Mouse (Mus musculus) brain, embryonic 14.5 days (tissue): ENCODE measurements around the gene Mtch1. TPM values are rescaled to one million over a fixed set of nuclear protein-coding genes. Genes with fewer than 3 reads are reported as not detected.
"Not testable (repeated sequence)": the region's sequence is repeated elsewhere in the genome, so short reads cannot be mapped to it uniquely, and the experiment has no call there.

Experiments
- DNase-seq: peaks from one replicate; pipeline ENCODE4 v3.0.0-alpha.2; 2011; ENCODE audit warnings: low read depth
- CTCF ChIP-seq: fragments of 200-500 bp; IDR thresholded peaks from 2 replicates; pipeline ENCODE4 v1.5.1; 2012; ENCODE audit warnings: inconsistent platforms, mild to moderate bottlenecking, moderate library complexity, borderline replicate concordance; ENCODE audit not compliant: insufficient read depth, insufficient read length; ENCODE audit errors: extremely low read depth
- POLR2A ChIP-seq: fragments of 200-500 bp; IDR thresholded peaks from 2 replicates; pipeline ENCODE4 v1.6.1; 2012; ENCODE audit warnings: mild to moderate bottlenecking, inconsistent platforms, borderline replicate concordance; ENCODE audit not compliant: poor library complexity, insufficient read depth, insufficient read length, severe bottlenecking; ENCODE audit errors: extremely low read depth
- polyA plus RNA-seq: library from polyadenylated mRNA; depleted of rRNA; stranded (reverse); fragments of >200 nt; gene quantifications from 2 replicates; pipeline ENCODE4 v1.2.3, GENCODE M21; 2012; rRNA removed

The Mtch1 gene
- polyA plus RNA-seq: 698 and 767 TPM in 2 replicates

GRCm38 (mm10) chr17:29347645-29348256 is at the start of gene Mtch1:
Gene Mtch1, minus strand, starts transcription at chr17:29347934.
- peak; percentile 98 for DNase-seq
- TF ChIP-seq POLR2A: peak; percentile 87
- no peak for TF ChIP-seq CTCF

DNA sequence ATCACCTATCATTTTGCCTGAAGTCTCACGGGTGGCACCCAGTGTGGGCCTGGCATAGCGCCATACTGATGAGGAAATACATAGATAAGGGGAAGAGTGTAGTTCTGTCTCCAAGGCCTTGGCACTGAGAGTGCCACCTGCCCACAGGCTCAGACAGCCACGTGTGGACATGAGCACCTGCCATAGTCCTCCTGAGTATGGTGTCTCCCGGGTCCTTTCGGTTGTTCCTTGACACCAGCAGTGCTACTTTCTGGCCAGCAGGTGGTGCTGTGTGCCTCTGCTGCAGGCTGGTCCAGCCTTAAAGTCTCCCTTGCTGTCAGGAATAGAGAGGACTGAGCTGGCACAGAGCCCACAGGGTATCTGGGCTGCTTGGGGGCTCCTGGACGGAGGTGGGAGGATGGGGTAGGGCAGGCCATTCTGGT is 49.1 kb upstream of the Mtch1 start:
- peak; percentile 97 for TF ChIP-seq CTCF
- TF ChIP-seq POLR2A: no peak
- peak; percentile 92 for DNase-seq

GRCm38 (mm10) chr17:29396056-29396799 is 48.5 kb upstream of the Mtch1 start:
- TF ChIP-seq CTCF (no peak), POLR2A (no peak)
- DNase-seq: no peak

- TF ChIP-seq CTCF: no peak
- no peak for DNase-seq
Observed at GRCm38 (mm10) chr17:29395381-29395780, 47.6 kb upstream of the Mtch1 start.

- not testable (repeated sequence) for DNase-seq
Observed at GRCm38 (mm10) chr17:29394761-29395160, 47.0 kb upstream of the Mtch1 start.

DNA sequence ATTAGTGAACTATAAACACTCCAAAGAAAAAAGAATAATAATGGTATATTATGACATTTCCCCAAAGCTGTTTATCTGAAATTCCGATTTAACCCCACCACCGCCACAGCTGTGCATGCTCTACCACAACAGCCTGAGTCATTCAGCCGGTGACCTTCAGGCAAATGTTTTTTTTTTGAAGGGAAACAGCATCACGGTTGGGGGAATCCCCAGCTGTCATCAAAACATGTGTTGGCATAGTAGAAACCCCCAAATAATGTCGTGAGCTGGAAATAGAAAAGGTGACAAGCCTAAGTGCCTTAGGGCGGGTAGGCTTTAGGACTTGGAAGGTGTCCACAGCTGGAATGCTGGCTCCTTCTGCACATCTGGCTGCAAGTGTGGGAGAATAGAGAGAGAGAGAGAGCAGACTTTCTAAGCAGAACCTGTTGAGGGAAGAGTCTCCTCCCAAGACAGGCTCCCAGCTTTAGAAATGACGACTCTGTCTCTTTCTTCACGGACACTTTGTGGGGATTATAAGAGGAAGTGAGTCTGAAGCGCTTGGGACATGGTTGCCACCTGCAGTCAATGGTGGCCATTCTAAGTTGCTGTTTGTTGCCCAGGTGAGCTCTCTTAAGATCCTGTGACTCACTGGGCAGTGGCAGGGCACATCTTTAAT is 46.5 kb upstream of the Mtch1 start:
- TF ChIP-seq CTCF (no peak), POLR2A (no peak)
- no peak for DNase-seq

DNA sequence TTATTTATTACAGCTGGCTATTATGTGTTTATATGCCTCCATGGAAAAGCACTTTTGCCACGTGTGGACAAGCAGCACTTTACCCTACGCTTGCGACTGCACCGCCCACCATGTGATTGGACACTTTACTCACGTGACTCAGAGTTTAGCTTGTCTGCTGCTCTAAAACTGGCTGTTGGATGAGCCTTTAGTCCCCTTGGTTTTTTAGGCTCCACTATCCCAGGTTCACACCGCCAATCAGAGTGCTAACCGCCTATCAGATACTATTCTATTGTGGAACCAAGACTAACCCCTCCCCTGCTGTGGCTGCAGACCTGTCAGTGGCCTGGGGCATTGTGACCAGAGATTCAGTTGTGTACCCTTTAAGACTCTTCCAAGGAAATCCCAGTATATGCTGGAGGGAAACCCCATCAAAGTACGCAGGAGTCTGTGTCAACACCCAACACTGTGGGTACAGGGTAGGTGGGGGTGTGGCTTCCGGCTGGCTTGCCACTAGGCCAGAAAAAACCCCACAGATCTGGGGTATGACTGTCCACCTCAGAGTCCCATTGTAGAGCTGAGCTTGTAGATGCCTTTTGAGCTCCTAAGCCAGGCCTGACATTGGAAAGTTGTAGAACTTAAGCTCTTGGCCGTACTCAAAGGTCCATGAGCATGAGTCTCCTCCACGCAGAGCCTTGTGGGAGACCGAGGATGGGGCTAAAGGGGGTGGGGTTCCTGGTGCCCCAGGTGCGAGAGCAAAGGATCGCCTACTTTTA is 45.8 kb upstream of the Mtch1 start:
- no peak for TF ChIP-seq CTCF
- no peak for DNase-seq

- TF ChIP-seq POLR2A (no peak), CTCF (no peak)
- DNase-seq: no peak
Observed at GRCm38 (mm10) chr17:29391280-29391679, 43.5 kb upstream of the Mtch1 start.

DNA sequence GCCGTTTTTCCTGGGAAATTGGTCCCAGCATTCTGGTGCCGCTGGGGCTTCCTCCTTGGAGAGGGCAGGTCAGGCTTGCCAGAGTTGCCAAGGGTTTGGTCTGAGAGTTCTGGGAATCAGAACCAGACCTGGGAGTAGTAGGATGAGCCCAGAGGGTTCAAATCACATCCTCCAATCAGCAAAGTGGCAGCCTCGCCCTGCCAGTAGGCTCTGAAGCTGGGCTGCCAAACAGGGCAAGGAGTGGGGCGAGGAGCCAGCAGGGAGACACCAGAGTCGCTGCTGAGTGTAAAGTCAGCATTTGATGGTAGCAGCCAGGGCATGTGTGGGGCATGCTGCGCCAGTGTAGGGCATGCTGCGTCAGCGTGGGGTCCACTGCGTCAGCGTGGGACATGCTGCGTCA is 41.2 kb upstream of the Mtch1 start:
- DNase-seq: no peak
- TF ChIP-seq CTCF (no peak), POLR2A (no peak)

GRCm38 (mm10) chr17:29385746-29386145 is 38.0 kb upstream of the Mtch1 start:
- no peak for DNase-seq
- TF ChIP-seq CTCF: no peak
- TF ChIP-seq POLR2A: no peak

DNA sequence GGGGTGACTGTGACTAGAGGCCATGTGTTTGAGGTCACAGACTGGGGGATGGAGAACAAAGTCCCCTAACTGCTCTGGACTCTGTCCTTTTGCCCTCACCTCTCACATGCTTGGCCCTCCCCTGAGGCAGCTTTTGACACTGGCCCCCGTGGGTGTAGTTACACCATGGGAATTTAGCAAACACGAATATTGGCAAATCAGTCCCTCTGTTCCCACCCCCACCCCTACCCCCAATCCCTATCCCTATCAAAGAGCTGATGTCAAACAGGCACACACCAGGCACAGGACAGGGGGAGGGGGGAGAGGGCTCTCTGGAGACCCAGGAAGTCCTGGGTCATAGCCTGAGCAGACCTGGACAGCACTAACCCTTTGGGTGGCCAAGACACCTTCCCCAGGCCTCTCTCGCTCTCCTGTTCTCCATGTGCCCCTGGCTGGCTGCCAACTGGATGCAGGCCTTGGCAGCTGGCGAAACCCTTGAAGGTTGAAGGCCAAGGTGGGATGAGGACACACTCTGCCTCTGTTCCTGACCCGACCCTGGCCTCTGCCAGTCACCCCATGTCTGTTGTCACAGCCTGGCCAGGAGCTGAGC is 37.2 kb upstream of the Mtch1 start:
- TF ChIP-seq POLR2A: no peak
- TF ChIP-seq CTCF: no peak
- DNase-seq: no peak
